Mouse (Mus musculus): ENCODE results near the gene Cygb.

DNA sequence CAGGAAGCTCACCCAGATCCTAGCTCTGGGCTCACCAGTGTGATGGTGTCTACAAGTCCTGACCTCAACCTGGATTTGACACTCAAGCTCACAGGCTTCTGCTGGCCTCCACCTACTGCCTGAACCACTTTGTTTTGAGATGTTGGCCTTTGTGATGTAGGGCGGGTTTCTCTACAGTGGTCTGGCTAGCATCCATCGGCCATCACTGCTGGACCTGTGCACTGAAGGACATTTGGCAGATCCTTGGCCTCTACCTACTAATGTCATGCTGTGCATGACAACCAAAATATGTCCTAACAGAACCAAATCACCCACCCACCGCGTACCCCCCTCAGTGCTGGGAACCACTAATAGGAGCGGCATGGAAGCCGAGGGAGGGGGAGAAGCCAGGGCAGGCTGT is 25.0 kb upstream of the Cygb start:
- TF ChIP-seq POLR2A (IDR thresholded peaks at IDR 0.05; ENCODE audit: borderline replicate concordance, low read depth, low read length) = no peak
- no peak for TF ChIP-seq CTCF (IDR thresholded peaks at IDR 0.05; ENCODE audit: low read depth, low read length)
